Mouse (Mus musculus) spleen, adult 12 weeks (tissue): ENCODE measurements around the gene Arid1a.
"Not testable (repeated sequence)": the region's sequence is repeated elsewhere in the genome, so short reads cannot be mapped to it uniquely, and the experiment has no call there.

Source experiments
- DNase-seq: peaks from one replicate; pipeline ENCODE4 v3.0.0; 2022; ENCODE audit warnings: low spot score

Gene Arid1a

DNA sequence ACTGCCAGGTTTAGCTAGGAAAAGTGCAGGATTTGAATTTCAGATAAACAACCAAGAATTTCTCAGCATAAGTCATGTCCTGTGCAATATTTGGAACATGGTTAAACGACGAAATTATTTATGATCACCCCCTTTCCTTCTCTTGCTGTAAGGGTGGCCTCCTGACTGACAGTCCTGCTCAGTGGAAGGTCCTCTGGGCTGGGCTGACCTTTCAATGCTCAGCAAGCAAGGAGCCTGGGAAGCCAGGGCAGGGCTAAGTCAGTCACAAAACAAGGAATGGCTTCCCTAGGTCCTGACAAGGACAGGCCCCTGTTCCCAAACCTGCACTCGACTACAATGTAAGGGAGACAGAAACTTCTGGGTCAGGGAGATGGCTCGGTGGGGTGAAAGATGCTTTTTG, 104.6 kb downstream of the Arid1a start:
- DNase-seq: no peak

DNA sequence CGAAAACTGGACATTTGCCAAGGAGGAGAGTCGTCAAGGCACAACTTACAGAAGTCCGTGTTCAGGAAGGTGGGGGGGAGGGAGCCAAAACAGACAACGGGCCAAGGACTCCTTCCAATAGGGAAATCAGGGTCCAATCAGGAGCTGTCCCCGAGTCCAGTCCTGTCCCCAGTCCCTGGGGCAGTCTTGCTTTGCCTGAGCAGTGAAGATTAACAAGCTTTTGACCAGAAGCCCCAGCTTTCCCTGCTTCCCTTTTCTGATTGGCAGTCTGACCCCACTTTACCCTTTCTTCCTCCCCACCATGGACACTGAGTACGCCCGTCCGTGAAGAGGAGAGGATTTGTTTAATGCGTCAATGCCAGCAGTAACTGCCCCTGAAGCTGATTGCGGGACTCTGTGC, 105.1 kb downstream of the Arid1a start:
- no peak for DNase-seq

DNA sequence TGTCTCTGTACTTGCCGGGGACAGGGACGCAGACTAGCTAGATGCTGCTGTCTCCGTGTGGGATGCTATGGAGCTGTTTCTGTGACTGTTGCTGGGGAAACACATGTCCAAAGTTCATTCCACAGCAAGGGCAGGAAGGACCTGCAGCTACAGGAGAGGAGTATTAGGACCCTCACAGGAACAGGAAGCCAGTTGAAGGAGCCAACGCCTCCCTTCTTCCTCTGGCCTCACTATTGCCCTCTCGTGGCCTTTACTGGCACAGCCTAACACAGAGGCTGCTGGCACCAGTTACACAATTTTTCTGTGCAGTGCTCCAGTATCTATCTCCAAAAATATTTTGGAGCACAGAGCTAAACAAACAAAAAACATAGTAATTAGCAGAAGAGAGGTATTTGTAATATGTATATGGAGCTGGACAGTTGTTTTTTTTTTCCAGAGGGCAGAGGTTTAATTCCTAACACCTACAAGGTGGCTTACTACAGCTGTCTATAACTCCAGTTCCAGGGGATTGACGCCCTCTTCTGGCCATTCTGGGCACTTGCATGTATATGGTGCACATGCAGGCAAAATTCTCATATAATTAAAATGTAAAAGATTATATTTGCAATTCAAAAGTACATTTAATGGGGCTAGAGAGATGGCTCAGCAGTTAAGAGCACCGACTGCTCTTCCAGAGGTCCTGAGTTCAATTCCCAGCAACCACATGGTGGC, 106.4 kb downstream of the Arid1a start, which contains the start of gene Zdhhc18:
TSS of gene Zdhhc18 (minus strand) at position 166 of the 711 bp plus-strand sequence.
- peak; percentile 66 for DNase-seq

DNA sequence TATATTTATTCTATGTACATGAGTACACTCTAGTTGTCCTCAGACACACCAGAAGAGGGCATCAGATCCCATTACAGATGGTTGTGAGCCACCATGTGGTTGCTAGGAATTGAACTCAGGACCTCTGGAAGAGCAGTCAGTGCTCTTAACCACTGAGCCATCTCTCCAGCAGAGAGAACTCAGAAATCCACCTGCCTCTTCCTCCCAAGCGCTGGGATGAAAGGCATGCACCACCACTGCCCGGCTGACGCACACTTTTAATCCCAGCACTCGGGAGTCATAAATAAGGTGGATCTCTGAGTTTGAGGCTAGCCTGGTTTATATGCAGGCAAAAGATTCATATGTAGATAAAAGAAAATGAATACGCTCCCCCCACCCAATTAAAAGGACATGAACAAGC, 107.1 kb downstream of the Arid1a start:
- DNase-seq: not testable (repeated sequence)

DNA sequence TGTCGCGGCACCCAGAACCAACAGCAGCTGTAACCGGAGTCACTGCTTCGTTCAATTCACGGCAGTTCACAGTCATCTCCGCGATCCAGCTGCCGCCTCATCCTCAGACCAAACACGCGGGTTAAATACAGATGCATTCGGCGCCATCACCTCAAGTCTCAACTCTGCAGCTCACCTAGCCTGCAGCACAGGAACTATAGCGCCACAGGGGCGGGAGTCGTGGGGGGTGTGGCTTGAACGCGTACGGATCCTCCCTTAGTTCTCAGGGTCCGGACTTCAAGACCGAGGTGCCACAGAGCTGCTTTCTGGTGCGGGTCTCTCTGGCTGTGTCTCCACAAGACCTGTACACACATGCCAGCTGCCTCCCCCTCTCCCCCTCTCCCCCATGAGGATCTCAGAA, 110.9 kb downstream of the Arid1a start:
- no peak for DNase-seq

DNA sequence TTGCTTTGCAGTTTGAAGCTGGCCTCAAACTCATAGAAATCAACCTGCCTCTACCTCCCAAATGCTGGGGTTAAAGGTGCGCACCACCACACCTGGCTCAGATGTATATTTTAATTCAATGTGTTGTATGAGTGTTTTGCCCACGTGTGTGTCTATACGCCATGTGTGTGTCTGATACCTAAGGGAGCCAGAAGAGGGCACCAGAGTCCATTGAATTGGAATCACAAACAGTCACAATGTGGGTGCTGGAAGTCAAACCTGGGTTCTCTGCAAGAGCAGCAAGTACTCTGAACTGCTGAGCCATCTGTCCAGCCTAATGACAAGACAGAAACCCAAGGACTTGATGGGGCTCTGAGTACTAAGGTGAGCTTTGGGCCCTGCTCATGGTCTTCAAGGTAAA, 111.4 kb downstream of the Arid1a start:
- DNase-seq: no peak

DNA sequence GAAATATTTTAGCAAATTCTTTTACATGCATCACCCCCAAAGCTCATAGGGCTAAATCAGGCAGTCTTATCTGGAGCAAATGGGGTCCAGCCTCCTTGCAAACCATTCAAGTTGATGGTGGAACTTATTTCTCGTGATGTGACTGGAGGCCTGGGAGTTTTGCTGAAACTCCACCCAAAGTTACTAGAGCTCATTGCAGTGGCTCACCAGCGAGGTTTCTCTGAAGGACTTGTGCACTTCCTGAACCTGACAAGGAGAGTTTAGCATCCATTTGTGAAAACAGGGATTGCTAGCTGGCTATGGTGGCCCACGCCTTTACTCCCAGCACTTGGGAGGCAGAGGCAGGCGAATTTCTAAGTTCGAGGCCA, 122.5 kb downstream of the Arid1a start:
- no peak for DNase-seq

DNA sequence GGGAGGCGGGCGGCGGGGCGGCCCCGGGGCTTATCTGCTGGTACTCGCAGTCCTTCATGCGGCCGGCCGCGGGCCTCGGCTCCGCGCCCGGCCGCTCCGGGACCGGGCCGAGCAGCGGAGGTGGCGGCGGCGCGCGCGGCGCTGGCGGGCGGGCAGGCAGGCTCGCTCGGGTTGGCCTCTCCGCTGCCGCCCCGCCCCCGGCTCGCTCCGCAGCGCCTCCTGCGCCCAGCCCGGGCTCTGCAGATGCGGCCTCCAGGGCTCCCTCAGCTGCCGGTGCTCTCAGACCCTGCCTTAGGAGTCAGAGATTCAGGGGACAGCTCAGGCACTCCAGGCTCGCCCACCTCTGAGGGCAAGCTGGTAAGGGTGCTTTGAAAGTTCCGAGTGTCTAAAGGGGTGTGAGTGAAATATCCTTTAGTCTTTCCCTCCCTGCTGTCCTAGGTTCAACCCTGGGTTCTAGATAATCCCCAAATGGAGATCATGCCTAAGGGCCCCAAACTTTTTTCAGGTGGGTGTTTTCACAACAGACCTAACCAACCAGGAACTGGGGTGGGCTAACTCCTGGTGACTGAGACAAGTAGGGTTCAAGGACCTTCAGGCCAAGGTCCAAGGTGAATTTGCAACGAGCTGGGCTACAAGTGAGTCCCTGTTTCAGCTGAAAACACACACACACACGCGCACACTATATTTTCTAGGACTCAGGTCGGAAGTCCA, 123.1 kb downstream of the Arid1a start:
- peak; percentile 86 for DNase-seq

DNA sequence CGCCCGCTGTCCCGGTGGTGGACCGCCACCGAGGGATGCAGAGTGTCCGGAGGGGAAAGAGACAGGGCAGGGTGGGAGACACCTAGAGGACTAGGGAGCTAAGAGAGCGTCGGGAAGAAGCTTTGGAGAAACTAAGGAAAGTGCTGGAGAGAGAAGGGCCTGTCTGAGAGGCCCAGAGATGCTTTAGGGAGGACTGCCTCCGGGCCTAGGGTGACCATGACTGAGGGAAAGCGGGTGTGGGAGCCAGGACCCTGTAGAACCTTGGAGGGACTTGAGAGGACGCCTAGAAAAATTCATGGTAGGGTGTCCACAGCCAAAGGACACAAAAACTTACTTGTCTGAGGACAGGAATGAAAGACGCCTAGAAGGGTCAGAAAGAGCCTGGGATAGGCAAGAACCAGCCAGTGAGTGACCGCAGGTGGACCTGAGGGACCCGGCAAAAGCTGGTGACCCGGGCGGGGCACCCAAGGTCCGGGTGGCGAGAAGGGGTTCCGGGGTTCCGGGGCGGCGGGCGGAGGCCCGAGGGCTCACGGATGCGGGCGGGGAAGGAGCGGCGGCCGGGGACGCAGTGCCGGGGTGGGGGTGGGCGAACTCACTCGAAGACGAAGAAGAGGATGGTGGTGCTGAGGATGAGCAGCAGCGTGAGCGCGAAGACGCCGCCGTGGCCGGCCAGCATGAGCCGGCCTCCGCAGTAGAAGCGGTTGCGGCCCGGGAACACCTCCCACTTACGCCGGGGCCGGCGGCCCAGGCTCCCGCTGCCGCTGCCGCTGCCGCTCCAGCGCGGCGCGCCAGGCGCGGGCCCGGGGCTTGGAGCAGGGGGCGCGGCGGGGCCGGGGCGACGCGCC, 123.9 kb downstream of the Arid1a start:
- no peak for DNase-seq

DNA sequence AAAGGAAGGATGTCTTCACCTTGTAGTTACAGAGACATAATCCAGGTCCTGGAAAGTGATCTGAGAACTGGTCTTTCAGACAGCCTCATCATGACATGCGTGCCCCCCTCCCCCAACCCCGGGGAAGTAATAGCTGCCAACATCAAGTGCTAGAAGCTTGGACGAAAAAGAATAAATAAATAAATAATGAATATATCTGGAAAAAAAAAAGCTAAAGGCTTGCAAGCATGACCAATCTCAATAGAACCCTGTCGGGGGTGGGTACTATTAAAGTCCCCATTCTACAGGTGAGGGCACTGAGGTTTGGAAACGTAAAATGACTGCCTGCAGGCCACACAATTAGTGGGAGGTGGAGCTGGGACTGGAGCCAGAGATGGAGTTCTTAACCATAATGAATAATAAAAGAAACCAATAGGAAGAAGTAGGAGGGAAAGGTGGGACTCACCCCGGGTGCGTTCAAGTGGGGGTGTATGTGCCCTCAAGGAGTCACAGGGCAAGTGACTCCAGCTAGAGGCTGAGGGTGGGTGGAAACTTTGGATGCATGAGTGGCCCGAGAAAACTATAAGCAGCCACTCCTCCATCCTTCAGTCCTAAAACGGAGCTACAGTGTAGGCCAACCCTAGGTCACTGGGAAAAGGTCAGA, 124.7 kb downstream of the Arid1a start:
- peak; percentile 22 for DNase-seq

DNA sequence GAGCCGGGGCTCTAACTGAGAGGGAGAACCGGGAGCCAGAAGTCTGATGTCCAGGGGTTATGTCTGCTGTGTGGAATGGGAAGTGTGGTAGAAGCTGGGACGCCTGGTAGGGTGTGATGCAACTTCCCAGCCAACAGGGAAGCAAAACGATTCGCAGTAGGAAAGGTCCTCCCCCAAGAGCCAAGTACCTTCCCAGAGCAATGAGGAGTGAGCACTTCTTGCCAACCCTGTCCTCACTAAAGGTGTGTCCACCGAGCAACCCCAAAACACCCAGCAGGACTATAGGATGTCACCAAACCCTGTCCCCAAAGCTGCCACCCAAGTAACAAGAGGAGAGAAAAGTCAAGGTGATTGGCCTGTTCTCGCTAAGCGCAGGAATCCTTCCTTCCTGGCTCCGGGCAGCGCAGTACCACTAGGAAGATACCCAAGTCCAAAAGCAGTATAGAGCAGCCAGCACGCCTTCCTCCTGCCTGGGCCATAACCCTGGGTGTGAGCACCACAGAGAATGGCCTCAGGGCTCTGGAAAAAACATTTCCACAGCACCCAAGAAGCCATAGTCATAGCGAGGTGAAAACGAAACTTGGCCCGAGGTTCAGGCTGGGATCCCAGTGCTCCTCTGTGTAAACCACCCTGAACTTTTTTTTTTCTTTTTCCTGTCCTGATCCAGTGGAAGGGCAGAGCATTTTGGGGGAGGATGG, 125.3 kb downstream of the Arid1a start:
- DNase-seq: no peak

DNA sequence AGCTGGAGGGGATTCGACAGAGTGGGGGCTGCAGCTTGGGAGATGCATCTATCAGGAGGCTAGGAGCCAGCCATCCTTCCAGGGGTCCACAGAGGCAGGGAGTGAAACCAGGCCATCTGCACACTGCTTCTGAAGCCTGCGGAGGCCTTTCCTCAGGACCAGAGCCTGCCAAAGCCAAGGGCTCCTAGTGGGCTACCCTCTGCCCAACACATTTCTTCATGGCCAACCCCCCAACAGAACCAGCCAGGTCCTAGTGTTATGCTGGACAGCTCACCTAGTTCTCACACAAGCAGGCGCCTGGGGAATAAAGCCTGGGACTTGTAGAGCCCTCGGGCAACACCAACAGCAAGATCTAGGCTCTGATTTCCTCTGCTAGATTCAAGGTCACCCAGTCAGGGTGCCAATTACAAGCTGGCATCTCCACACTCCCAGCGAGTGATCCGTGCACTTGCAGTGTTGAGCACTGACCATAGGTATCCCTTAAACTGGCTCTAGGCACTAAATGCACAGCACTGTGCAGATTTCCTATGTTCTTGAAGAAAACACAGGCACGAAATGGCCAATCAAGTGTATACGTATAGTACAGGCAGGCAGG, 126.1 kb downstream of the Arid1a start:
- no peak for DNase-seq

DNA sequence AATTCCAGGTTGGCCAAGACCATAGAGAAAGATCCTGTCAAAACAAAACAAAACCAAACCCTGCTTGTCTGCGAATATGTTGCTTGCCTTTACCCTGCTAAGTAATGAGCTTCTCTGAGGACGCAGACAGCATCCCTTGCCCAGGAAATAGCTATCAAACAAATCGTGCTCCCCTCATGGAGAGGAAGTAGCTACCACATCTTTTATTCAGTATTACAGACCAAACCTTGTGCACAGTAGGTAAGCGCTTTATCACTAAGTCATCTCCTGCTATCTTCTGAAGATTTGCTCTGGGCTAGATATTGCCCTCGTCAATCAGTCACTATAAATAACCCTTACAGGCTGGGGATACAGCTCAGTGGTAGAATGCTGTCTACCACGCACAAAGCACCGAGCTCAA, 127.4 kb downstream of the Arid1a start:
- no peak for DNase-seq
